In genomic region chr1:177259038-177259600, GRCm38 (mm10) we compare ENCODE assay signal across 8 mouse cellular contexts. TPM values are rescaled to one million over a fixed set of nuclear protein-coding genes. Genes with fewer than 3 reads are reported as not detected.
DNase-seq lines count a peak whose midpoint lies in the region; ATAC-seq lines count a peak whose summit lies in the region.

No protein-coding gene starts in this region.

- ATAC-seq in megakaryocyte, adult 5-6 weeks (ENCODE audit: poor library complexity, severe bottlenecking): no peak
- ATAC-seq in forebrain, embryonic 11.5 days (replicated peaks; ENCODE audit: low FRiP score): no peak
- ATAC-seq in limb, embryonic 12.5 days (ENCODE audit: insufficient number of reproducible peaks, insufficient read depth, low FRiP score, low TSS enrichment, low read depth): no peak
- ATAC-seq in stomach, embryonic 14.5 days (ENCODE audit: insufficient number of reproducible peaks, insufficient read depth, low FRiP score, low read depth): no peak

- H3K36me3 ChIP-seq in megakaryocyte, embryonic 14.5 days (replicated peaks; ENCODE audit: low read length): no peaks in the 10 kb centered on the region
- H3K36me3 ChIP-seq in forebrain, embryonic 11.5 days (ENCODE audit: control insufficient read depth, insufficient read depth, low read length): no peaks in the 10 kb centered on the region
- no peaks in the 10 kb centered on the region for H3K36me3 ChIP-seq in limb, embryonic 12.5 days
- no peaks in the 10 kb centered on the region for H3K36me3 ChIP-seq in stomach, embryonic 14.5 days (ENCODE audit: control insufficient read depth, insufficient read depth, low read length)

- H3K4me2 ChIP-seq in forebrain, embryonic 11.5 days (ENCODE audit: low read depth, low read length, severe bottlenecking): peak overlapping the region; percentile 84
- peak overlapping the region; percentile 89 for H3K4me2 ChIP-seq in limb, embryonic 12.5 days
- H3K4me2 ChIP-seq in stomach, embryonic 14.5 days (replicated peaks; ENCODE audit: low read depth, low read length): peak overlapping the region; percentile 89

- peaks cover 54% of the 10 kb centered on the region for H3K4me1 ChIP-seq in megakaryocyte, embryonic 14.5 days
- H3K4me1 ChIP-seq in forebrain, embryonic 11.5 days (replicated peaks; ENCODE audit: control insufficient read depth, insufficient read depth, low read length): no peaks in the 10 kb centered on the region; the same call in 1 of the 2 replicates
- H3K4me1 ChIP-seq in limb, embryonic 12.5 days (replicated peaks): peaks cover 22% of the 10 kb centered on the region
- peaks cover 3% of the 10 kb centered on the region; the same call in 1 of the 2 replicates for H3K4me1 ChIP-seq in stomach, embryonic 14.5 days (ENCODE audit: control insufficient read depth, insufficient read depth, low read length)

- H3K9me3 ChIP-seq in megakaryocyte, embryonic 14.5 days: no peaks in the 10 kb centered on the region
- no peaks in the 10 kb centered on the region for H3K9me3 ChIP-seq in forebrain, embryonic 11.5 days (ENCODE audit: control insufficient read depth, low read length)
- H3K9me3 ChIP-seq in limb, embryonic 12.5 days: no peaks in the 10 kb centered on the region
- H3K9me3 ChIP-seq in stomach, embryonic 14.5 days (ENCODE audit: control insufficient read depth, low read depth, low read length): no peaks in the 10 kb centered on the region

- H3K9ac ChIP-seq in forebrain, embryonic 11.5 days (ENCODE audit: low read length): peak overlapping the region; percentile 96
- peak overlapping the region; percentile 96 for H3K9ac ChIP-seq in limb, embryonic 12.5 days (replicated peaks)
- H3K9ac ChIP-seq in stomach, embryonic 14.5 days (replicated peaks; ENCODE audit: low read depth, low read length): peak overlapping the region; percentile 87

- DNase-seq in forebrain, embryonic 11.5 days (ENCODE audit: low spot score): no peak
- DNase-seq in adrenal gland, adult 18-20 months (ENCODE audit: low spot score in 2 of 2): no peak
- no peak for DNase-seq in left cerebral cortex, adult 11 months (ENCODE audit: low spot score)
- no peak for DNase-seq in lung, adult 18-20 months

- WGBS in forebrain, embryonic 11.5 days: 25% methylated on average over 16 of the region's 16 CpGs
- 19% methylated on average over 16 of the region's 16 CpGs for WGBS in limb, embryonic 12.5 days
- WGBS in stomach, embryonic 14.5 days: 17% methylated on average over 16 of the region's 16 CpGs

- H3K27me3 ChIP-seq in megakaryocyte, embryonic 14.5 days (replicated peaks): no peaks in the 10 kb centered on the region
- H3K27me3 ChIP-seq in forebrain, embryonic 11.5 days (ENCODE audit: control insufficient read depth, insufficient read depth, low read length): no peaks in the 10 kb centered on the region
- no peaks in the 10 kb centered on the region for H3K27me3 ChIP-seq in limb, embryonic 12.5 days
- no peaks in the 10 kb centered on the region for H3K27me3 ChIP-seq in stomach, embryonic 14.5 days (ENCODE audit: control insufficient read depth, insufficient read depth, low read length)

- peak overlapping the region; percentile 98 for H3K27ac ChIP-seq in forebrain, embryonic 11.5 days (ENCODE audit: low read depth, low read length)
- H3K27ac ChIP-seq in limb, embryonic 12.5 days: peak overlapping the region; percentile 99
- peak overlapping the region; percentile 96 for H3K27ac ChIP-seq in stomach, embryonic 14.5 days (ENCODE audit: low read length)

- H3K4me3 ChIP-seq in megakaryocyte, embryonic 14.5 days (replicated peaks): peak overlapping the region; percentile 95
- H3K4me3 ChIP-seq in forebrain, embryonic 11.5 days (ENCODE audit: low read depth, low read length): peak overlapping the region; percentile 96
- H3K4me3 ChIP-seq in limb, embryonic 12.5 days (replicated peaks): peak overlapping the region; percentile 96
- peak overlapping the region; percentile 91 for H3K4me3 ChIP-seq in stomach, embryonic 14.5 days (ENCODE audit: low read depth, low read length)

RNA-seq across cellular contexts. Expression of gene Akt3, which starts 1.1 kb away (rescaled TPM):
- polyA plus RNA-seq in megakaryocyte, embryonic 14.5 days (2012; ENCODE audit: insufficient read depth, low replicate concordance): 1.2 TPM in 1 of 2 replicates, not detected in the other
- 45.9 and 50.8 TPM in 2 replicates for total RNA-seq in megakaryocyte, adult 5-6 weeks (2015)
- 64.8 and 73.1 TPM in 2 replicates for total RNA-seq in megakaryocyte, adult 5-6 weeks (2017)
- 20.5 and 21.0 TPM in 2 replicates for polyA plus RNA-seq in forebrain, embryonic 11.5 days (2014; fragmentation: Nextera tagmentation; extraction: Ambion mirVana)
- polyA plus RNA-seq in limb, embryonic 12.5 days (2016; fragmentation: Nextera tagmentation; extraction: Ambion mirVana): 9.1 and 9.8 TPM in 2 replicates
- polyA plus RNA-seq in stomach, embryonic 14.5 days (2014; fragmentation: Nextera tagmentation; extraction: Ambion mirVana): 10.7 and 11.5 TPM in 2 replicates
- 10 to 100 TPM; 23.3 to 26.4 TPM for total RNA-seq in adrenal gland, adult 18-20 months (2021)
